Mouse (Mus musculus) spleen, postnatal 4 days (tissue): ENCODE data around the gene Vkorc1l1.

Experiments
- DNase-seq, 2 experiments: peaks; one replicate each; pipeline ENCODE4 v3.0.0; 2022; ENCODE audit warnings: low spot score in 2 of 2

Vkorc1l1 gene

DNA sequence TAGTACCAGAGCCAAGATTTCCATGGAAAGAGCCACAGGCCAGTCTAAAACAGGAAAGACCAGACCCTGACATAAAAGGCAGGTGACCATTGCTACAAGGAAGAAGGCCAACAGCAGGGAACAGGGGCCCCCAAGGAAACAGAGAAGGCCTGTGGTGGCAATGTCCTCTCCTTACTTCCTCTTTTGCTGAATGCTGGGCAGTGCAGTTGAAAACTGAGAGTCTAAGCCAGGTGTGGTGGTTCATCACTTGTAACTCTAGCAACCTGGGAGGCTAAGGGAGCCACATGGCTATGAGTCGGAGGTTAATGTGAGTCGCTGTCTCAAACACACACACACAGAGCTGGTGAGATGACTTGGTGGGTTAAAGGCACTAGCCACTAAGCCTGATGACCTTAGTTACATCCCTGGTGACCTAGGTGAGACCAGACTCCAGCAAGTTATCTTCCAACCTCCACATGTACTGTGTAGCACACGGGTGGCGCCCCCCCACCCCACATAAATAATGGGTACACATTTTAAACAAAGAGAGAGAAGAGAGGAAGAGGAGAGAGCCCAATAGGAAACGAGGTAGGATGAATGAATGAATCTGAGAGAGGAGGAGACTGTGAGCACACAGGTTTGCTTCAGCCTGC, 59.7 kb downstream of the Vkorc1l1 start:
- peak in 1 of 2 experiments; percentile 26 for DNase-seq

DNA sequence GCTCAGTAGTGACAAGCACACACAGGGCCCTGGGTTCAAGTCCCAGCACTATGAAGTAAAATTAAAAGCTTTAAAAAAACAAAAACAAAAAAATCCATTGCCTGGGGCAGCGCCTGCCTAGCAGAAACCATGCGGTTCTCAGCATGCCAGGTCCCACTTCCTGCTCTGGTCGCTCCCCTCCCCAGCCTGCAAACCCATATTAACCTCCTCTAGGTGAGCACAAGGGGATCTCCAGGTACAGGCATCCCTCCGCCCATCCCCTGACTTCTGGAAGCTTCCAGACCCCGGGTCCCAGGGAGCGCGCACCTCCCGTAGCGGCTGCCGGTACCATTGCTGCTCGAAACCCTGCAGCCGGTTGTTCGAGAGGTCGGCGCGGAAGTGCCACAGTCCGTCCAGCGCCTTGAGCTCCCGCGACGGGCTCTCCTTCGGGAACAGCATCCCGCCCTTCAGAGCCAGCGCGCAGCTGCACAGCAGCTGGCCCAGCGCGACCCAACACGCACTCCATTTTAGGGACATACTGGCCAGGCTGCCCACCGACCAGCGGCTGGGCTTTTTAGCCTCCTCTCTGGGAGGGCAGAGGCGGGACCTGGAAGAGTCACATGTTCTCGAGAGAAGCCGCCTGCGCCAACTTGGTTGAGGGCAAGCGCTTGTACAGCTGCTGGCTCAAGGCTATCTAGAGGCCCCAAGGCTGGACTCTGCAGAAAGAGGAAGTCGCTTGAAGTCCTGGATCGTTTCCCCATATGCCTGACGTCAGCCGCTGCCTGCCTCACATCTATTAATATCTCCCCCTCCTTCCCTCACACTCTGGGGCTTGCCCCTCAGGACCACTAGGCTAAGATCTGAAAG, 60.8 kb downstream of the Vkorc1l1 start, which contains the start of gene Gusb:
Gene Gusb (minus strand): TSS at position 749 of the 846 bp plus-strand sequence.
- DNase-seq: peak; percentile 78 to 87

DNA sequence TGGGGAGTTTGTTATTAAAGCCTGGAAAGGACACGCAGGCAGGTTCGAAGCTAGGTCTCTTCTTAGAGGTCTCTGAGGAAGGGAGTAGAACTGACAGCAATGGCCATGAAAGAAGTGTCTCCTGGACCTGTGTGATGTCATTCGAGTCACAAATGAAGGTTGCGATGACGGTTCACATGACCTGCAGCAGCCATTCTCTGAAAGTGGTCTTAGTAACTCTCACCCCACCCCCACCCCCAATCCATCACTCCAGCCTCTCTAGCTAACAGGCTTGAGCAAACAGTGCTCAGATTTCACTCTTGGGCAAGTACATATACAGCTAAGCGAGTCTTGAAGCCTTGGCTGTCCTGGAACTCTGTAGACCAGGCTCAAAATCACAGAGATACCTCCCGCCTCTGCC, 61.5 kb downstream of the Vkorc1l1 start:
- DNase-seq: no peak

DNA sequence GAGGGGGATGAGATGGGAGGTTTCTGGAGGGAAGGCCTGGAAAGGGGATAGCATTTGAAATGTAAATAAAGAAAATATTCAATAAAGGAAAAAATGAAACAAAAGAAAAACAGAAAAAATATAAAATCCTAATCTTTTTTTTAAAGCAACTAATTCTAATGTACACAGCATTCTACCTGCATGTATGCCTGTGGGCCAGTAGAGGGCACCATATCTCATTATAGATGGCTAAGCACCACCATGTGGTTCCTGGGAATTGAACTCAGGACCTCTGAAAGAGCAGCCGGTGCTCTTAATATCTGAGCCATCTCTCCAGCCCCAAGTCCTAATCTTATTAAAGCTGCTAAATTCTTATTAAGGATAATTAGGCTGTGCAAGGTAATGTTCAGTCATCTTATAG, 65.6 kb downstream of the Vkorc1l1 start:
- no peak for DNase-seq

DNA sequence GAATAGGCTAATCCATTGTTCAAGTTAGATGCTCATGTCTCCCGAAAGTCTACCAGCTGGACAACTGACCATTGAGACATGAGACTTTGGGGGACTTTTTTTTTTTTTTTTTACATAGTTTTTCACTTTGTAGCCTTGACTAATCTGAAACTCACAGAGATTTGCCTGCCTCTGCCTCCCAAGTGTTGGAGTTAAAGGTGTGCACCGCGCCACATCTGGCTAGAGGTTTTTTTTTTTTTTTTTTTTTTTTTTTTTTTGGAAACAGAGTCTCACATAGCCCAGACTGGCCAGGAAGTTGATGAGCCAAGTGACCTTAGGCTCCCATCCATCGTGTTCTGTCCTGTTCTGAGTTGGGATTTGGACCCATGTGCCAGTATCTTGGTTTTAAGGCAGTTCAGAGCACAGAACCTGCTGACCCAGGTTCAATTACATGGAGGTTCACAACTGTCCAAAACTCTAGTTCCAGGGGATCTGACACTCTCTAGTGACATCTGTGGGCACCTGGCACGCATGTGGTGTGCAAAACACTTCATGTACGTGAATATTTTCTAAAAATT, 66.3 kb downstream of the Vkorc1l1 start:
- DNase-seq: no peak

DNA sequence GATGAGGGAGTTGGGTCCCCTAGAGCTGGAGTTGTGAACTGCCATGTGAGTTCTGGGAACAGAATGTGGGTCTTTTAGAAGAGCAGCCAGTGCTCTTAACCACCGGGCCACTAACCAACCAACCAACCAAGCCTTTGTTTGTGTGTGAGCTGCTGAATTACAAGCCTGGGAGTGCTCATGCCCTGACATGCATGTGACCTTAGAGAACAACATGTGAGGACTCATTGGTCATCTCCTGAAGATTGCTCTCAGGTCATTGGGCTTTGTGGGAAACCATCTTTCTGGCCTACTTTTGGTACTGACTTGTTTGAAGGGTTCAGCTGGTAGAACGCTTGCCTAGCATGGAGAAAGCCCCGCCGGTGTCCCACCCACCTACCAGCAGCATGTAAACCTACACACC, 68.0 kb downstream of the Vkorc1l1 start:
- DNase-seq: no peak

DNA sequence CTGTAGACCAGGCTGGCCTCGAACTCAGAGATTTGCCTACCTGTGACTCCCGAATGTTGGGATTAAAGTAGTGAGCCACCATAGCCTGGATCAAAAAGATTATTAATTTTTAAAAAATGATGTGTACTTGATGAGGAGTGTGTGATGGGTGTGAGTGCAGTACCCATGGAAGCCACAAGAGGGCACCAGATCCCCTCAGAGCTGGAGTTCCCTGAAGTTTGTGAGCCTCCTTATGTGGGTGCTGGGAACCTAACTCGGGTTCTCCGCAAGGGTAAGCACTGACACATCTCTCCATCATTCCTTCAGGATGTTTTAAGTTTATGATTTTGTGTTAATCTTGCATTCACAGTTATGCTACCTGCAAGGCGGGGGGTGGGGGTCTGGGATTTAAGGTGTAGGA, 69.2 kb downstream of the Vkorc1l1 start:
- no peak for DNase-seq

DNA sequence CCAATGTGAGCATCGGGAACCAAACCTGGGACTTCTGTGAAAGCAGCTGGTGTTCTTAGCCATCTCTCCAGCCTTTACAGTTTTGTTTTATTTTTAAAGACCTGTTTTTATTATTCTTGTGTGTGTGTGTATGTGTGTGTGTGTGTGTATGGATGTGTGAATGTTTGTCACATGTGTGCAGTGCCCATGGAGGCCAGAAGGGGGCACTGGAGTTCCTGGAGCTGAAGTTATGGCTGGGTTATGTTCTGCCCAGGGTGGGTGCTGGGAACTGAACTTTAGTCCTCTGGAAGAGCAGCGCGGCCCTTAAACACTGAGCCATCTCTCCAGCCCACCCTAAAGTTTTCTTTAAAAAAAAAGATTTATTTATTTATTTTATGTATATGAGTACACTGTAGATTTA, 73.3 kb downstream of the Vkorc1l1 start:
- DNase-seq: no peak

DNA sequence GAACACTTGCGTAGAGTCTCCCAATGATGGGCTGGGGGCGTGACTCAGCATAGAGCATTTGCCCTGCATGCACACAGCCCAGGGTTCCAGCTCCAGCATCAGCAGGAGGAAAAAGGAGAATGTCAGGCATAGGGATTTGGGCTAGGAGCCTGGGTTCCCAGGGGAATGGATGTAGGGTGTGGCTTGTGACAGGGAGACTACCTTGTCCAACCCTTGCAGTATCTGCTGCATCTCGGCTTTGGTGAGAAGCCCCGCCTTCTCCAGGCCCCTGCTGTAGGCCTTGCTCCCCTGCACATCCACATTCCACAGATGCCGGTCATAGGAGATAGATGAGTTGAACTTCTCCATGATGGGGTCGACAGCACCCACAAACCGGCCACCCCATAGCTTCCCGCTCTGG, 77.7 kb downstream of the Vkorc1l1 start:
- no peak for DNase-seq

DNA sequence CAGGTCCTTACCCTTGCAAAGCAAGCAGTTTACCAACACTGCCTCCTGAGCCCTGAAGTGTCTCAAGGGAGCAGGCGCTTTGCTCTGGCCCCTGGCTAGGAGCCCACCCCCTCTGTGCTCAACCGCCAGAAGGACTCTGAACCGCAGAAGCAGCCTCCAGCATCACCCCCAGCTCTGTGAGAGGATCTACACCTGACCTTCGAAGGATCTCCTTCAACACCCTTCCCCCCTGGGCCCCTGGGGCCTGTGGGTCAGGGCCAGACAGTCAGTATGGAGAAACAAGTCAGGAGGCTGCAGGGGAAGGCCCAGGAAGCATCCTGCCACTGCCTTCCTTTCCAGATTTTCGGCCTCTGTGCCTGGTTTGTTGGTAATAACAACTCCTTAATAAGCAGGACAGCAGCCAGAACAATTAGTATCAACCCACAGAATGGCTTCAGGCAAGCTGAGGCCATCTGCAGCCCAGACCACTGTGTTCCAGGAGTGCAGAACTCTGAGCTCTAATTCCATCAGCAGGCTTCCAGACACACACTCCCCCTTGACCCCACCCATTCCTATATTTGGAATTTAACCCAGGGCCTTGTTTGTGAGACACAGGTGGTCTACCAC, 79.7 kb downstream of the Vkorc1l1 start:
- no peak for DNase-seq

DNA sequence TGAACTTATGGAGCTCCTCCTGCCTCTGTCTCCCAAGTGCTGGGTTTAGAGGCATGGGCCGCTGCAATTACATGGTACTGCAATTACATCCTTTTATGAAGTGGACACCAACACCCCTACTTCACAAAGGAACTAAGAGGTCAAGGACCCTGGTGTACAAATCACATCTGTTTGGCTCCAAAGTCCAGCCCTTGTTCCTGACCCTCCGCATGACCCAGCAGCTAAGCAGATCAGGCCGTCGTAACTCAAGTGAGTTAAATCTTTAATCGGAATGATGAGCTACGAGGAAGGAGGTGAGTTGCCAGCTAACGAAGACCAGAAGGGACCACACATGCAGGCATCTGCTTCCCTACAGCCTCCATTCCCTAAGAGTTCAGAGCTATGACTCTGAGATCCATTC, 80.6 kb downstream of the Vkorc1l1 start:
- no peak for DNase-seq

DNA sequence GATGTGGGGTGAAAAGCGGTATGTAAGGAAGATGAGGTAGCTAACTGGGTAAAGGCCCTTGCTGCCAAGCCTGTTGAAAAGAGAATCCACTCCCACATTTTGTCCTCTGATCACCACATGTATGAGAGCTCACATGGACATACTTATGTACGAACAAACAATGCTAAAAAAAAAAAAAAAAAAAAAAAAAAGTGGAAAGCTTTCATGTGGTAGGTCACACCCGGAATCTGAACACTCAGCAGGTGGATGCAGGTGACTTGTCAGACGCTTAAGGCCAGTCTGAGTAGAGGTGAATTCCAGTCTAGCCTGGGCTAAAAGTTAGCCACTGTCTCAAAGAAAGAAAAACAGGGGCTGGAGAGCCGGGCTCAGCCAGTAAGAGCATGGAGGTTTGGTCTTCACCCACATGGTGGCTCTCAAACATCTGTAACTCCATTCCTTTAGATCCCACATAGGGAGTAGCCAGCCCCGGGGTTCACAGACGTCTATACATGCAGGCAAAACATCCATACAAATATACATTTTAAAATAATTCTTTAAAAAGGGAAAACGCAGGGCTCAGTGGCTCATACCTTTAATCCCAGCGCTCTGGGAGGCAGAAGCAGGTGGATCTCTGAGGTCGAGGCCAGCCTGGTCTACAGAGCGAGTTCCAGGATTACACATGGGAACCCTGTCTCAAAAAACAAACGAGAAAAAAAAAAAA, 81.4 kb downstream of the Vkorc1l1 start:
- DNase-seq: no peak

DNA sequence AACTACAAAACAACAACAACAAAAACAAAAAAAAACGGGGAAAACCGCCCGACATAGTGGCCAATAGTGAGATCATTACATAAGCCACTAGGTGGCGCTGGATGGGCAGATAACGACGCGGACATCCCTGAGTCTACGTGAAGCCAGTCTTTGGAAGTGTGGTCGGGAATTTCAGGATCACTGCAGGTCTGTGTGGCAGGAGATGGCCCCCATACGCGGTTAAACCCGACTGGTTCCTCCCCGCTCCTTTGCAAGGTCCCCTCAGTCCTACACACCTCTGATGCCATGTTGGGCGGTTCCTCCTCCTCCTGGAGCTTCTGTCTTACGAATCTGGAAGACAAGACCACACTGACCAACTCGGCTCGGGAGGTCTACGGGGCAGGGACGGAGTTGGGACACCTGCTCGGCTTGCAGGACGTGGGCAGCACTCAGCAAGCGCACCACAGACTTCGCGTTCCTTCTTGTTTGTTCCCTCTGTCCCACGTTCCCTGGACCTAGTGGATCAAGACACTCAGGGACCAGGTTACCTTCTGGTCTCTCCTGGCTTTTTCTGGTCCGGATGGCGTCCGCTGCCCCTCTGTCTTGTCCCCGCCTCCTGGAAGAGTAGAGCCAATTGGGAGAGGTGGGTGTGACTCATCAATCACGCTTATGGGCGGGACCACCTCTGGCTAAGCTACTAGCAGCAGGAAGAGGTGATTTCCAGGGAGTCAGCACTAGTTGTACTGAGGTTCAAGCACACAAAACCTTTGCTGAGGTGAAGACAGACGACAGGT, 82.2 kb downstream of the Vkorc1l1 start:
- DNase-seq: peak; percentile 79 to 84

DNA sequence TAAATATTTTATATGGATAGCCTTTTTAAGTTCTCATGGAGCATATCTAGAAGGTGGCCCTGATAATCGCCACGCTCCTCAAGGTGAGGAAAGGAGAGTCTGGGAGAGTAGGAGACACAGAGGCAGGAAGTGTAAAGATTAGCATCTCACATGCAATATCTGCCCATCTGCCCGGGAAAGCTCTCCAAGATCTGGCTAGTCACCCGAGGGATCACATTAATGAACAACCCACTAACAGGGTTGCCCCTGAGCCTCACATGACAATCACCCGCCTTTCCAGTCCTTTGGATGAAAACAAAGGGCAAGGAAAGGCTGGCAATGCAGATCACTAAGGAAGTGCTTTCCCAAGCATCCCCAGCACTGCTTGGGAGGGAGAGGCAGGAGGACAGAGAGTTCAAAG, 85.4 kb downstream of the Vkorc1l1 start:
- DNase-seq: no peak

DNA sequence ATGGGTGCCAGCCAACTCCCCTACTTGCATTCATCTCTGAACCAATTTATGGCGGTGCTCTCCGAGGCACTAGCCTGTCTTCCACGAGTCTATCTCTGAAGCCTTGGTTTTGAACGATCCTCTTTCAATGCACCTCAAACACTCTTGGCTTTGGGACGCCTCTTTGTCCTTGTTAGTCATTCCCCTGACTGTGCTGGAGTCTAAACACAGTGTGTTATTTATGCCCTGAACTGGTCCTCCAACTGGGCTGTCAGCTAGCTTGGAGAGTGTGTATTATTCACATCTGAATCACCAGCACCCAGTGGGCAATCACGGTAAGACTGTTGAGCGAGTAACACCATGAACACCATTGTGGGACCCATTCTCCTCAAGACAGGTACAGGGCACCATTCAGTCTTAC, 85.9 kb downstream of the Vkorc1l1 start:
- no peak for DNase-seq

DNA sequence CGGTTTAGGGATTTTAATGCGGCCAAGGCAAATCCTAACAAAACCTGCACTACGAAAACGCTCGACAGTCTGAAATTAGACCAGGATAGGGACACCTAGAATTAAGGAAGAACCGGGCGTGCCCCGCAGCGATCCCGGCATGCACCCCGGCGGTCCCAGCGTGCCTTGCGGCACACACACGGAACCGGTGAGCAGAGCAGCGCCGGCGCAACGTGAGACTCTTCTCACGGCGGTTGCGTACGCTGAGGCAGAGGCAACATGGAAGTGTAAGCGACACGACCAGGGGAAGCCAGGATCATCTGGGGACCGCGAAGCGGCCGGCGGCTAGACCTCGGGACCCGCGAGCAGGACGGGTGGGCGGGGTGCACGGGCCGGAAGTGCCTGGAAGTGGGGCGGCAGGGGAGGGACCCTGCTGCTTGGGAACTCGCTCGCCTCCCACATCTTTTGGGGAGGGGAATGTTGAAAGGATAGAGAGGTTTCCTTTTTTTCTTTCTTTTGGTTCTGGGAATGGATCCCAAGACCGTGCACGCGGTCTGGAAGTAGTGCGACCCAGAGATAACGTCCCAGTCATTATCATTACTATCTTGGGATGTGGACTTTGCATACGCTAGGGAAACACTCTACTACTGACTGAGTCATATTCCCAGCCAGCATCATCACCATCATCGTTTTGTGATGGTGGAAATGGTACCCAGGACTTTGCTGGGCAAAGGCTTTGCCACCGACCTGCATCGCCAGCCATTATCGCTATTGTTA, 87.5 kb downstream of the Vkorc1l1 start, which contains the start of the genes Asl and Crcp:
Gene Asl (minus strand): TSS at position 106 of the 756 bp plus-strand sequence.
Gene Crcp (plus strand): TSS at position 149 of the 756 bp plus-strand sequence.
- peak; percentile 87 to 93 for DNase-seq

DNA sequence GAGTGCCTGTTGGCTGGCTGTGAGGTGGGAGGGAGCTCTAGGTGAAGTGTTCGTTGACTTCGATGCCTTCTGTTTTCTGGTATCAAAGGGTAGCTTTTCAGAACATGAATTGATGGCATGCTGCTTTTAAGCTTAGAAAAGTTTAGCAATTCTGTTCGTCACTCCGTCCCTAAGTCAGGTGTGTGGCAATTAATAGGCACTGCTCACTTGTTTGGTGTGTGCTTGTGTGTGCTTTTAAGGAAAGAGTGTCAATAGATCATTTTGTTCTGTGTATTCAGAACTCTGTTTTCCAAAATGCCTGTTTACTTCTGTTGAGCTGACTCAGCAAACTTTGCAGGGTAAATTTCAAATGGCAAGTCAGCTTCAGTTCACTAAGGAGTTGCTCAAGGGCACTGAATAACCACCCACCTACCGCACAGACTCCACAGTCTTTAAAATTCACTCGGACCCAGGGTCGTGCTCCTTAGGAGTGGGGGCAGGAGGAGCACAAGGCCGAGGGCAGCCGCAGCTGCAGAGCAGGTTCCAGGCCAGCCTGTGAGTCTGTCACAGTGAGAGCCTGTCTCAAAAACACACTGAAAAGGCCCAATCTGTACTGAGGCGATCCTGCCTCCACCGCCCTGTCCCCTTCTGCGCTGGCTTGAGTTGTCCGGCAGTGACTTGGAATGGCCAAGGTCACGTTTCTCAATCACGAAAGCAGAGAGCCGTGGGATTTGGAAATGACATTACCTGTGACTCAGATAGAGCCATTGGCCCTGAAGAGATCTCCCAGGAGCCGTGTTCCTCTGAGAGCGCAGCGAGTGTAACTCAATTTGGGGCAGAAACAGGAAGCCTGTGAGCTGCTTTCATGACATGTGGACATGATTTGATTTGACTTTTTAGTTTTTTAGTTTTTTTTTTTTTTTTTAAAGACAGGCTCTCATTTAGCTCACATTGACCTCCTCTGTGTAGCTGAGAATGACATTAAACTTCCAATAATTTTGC, 89.9 kb downstream of the Vkorc1l1 start:
- no peak for DNase-seq

DNA sequence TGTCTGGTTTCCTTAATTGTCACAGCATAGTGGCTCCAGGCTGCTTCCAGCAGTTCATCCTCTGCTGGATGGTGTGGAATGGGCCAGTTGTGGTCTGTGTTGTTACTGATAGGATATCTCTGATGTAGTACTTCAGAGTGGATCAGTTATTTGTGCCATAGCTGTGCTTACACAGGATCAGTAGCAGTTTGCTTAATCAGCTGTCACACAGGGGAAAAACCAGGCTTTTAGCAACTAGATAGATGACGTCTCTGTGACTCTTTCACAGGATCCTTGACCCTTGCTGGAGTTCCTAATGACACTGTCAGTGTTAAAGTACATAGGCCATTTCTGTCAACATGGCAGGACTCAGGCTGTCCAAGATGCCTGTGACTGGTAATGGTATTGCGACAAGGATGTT, 92.1 kb downstream of the Vkorc1l1 start:
- no peak for DNase-seq
